Mouse (Mus musculus): ENCODE measurements around the gene Kera.

GRCm38 (mm10) chr10:97582543-97583231, 24.0 kb upstream of the Kera start:
- TF ChIP-seq POLR2A (IDR thresholded peaks at IDR 0.05; ENCODE audit: low read depth, low read length) (no peak), CTCF (conservative IDR thresholded peaks at IDR 0.05; ENCODE audit: insufficient read depth, insufficient read length, low read depth, low read length) (no peak)
